Mouse (Mus musculus) thymus, adult 2 months (tissue): ENCODE results near the gene Psmb4.
"Not testable (repeated sequence)": the region's sequence is repeated elsewhere in the genome, so short reads cannot be mapped to it uniquely, and the experiment has no call there.

Experiments
- CTCF ChIP-seq: fragments of 200-500 bp; IDR thresholded peaks from 2 replicates; pipeline ENCODE4 v1.5.1; 2012; ENCODE audit warnings: mild to moderate bottlenecking, control low read depth, low read length, moderate library complexity, borderline replicate concordance; ENCODE audit not compliant: control insufficient read depth, poor library complexity, insufficient read depth; ENCODE audit errors: extremely low read depth
- POLR2A ChIP-seq: fragments of 200-500 bp; IDR thresholded peaks from 2 replicates; pipeline ENCODE4 v1.6.1; 2012; ENCODE audit warnings: mild to moderate bottlenecking, low read length, control low read depth, moderate library complexity; ENCODE audit not compliant: control insufficient read depth, poor library complexity, insufficient read depth; ENCODE audit errors: extremely low read depth

DNA sequence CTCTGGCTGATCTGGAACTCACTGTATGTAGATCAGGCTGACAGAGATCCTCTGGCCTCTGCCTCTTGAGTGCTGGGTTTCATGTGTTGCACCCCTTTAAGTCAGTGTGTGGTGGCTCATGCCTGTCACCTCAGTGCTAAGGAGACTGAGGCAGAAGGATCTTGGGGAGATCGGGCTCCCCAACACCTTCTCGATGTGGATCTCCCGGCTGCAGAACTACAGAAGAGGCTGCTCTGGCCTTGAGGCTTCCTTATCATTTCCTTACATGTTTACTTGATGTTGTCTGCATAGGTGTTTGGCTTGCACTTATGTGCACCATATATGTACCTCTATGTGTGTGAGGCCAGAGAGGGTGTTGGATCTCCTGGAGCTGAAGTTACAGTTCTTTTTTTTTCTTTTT is 47.8 kb upstream of the Psmb4 start:
- TF ChIP-seq CTCF, POLR2A: not testable (repeated sequence)
